Mouse (Mus musculus): ENCODE results near the gene Baiap2l1.

The Baiap2l1 gene

GRCm38 (mm10) chr5:144258131-144258611, 99.7 kb downstream of the Baiap2l1 start:
- DNase-seq (ENCODE audit: low spot score in 2 of 2) = no peak

DNA sequence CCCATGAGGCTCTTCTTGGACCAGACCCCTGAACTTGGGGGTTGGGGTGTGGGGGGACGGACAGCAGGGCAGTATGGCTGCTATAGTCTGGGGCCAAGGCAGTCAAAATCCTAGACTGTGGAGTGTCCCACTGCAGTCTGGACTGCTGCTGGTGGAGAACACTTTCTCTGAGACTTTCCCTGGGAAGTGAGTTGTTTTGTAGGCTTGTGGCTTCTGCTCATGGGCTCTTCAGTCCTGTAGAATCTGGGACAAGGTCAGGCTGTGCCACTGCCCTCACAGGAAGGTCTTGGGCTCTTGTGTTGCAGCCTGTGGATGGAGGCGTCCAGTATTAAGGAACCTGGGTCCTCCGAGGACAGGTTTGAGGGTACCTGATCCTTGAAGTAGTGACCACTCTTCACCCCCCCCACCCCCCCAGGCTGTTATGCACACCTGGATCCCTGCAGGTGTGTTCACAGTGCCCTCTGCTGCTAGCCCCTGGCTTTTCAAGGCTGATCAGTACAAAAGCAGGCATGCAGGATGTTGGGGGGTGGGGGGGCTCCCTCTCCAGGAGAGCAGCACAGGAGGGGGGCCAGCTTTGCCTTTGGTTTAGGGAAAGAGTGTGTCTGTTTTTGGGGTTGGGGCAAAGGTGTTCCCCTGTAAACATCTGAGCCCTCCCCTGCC, 100.3 kb downstream of the Baiap2l1 start:
- DNase-seq (ENCODE audit: low spot score in 2 of 2) = no peak

DNA sequence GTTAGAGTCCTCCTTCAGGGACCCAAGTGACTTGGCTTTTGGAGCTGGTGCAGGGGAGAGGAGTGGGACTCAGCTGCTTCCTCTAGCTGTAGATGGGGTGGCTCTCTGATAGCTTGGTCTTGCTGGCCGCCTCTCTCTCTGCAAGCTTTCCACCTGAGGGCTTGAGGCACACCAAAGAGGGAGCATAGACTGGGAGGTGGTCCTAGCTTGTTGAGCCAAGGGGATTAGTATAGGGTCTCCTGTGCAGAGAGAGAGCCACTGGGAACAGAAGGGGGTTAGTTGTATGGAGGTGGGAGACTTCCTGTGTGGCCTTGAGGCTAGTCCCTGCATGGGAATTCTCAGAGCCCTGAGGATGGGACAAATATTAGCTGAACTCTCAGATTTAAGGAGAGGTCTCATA, 101.0 kb downstream of the Baiap2l1 start:
- DNase-seq (ENCODE audit: low spot score in 2 of 2) = no peak

DNA sequence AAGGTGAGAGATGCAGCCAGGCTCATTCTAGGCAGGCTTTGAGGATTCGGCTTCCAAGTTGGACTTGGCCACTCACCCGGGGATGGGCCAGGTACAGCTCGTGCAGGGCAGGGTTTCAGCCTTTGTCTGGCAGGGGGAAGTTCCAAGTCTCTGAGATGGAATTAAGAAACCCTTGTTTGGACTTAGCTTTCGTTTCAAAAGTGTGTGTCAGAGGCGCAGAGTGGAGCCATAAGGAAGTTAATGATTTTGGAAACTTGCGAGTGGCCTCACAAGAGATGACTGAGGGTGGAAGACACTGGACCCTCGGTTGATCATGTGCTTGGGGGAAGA, 101.4 kb downstream of the Baiap2l1 start:
- no peak for DNase-seq (ENCODE audit: low spot score in 2 of 2)

DNA sequence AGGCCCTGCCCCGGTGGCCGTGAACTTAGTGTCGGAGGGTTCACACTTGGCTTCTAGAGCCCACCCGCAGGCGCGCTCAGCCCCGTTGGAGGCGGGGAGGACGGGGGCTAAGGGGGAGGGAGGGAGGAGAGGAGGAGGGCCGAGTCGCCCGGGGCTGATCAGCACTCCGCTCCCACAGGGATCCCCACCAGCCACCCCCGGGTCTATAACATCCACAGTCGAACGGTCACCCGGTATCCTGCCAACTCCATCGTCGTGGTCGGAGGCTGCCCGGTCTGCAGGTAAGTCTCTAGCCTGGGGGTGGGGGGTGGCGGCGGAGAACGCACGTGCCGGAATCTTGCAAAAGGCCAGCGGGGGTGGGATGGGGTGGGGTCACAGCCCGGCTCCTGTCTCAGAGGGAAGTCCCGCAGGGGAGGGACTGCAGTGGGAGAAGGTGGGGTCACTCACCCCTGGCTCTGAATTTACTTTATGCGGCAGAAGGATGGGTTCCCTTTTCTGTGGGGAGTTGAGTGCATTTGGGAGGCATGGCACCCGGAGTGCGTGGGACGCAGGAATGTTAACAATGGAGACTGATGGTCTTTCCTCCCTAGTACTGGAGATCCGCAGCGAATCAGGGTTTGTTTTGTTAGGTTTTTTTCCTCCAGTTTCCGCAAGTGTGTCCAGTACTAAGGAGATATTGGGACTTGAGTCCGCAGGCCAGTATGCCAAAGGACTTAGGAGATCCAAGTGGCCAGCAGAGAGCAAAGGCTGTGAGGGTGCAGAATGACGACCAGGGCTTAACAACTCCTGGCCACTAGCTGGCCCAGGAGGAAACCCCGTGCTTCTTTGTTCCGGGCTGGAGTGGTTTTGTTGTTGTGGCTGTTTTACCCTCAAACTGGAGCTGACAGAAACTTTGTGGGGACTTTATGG, 102.0 kb downstream of the Baiap2l1 start:
- DNase-seq (ENCODE audit: low spot score in 2 of 2) = peak; percentile 41 to 42

GRCm38 (mm10) chr5:144254811-144255631, 102.9 kb downstream of the Baiap2l1 start:
- peak; percentile 77 for DNase-seq (ENCODE audit: low spot score in 2 of 2)

GRCm38 (mm10) chr5:144254122-144254810, 103.6 kb downstream of the Baiap2l1 start:
- DNase-seq (ENCODE audit: low spot score in 2 of 2) = no peak

GRCm38 (mm10) chr5:144253212-144253611, 104.7 kb downstream of the Baiap2l1 start:
- no peak for DNase-seq (ENCODE audit: low spot score in 2 of 2)

GRCm38 (mm10) chr5:144251876-144252577, 105.9 kb downstream of the Baiap2l1 start:
- DNase-seq (ENCODE audit: low spot score in 2 of 2) = no peak

- no peak for DNase-seq (ENCODE audit: low spot score in 2 of 2)
Observed at GRCm38 (mm10) chr5:144249871-144250270, 108.0 kb downstream of the Baiap2l1 start.

GRCm38 (mm10) chr5:144247906-144248585, 109.9 kb downstream of the Baiap2l1 start:
- DNase-seq (ENCODE audit: low spot score in 2 of 2) = no peak

- DNase-seq (ENCODE audit: low spot score in 2 of 2) = no peak
Observed at GRCm38 (mm10) chr5:144247307-144247706, 110.6 kb downstream of the Baiap2l1 start.

GRCm38 (mm10) chr5:144246669-144247068, 111.2 kb downstream of the Baiap2l1 start:
- DNase-seq (ENCODE audit: low spot score in 2 of 2) = no peak

- DNase-seq (ENCODE audit: low spot score in 2 of 2) = no peak
Observed at GRCm38 (mm10) chr5:144245592-144245991, 112.3 kb downstream of the Baiap2l1 start.

- no peak for DNase-seq (ENCODE audit: low spot score in 2 of 2)
Observed at GRCm38 (mm10) chr5:144243901-144244487, 113.9 kb downstream of the Baiap2l1 start, which contains the start of gene Bri3. TSS of gene Bri3 (plus strand) at chr5:144244437.

DNA sequence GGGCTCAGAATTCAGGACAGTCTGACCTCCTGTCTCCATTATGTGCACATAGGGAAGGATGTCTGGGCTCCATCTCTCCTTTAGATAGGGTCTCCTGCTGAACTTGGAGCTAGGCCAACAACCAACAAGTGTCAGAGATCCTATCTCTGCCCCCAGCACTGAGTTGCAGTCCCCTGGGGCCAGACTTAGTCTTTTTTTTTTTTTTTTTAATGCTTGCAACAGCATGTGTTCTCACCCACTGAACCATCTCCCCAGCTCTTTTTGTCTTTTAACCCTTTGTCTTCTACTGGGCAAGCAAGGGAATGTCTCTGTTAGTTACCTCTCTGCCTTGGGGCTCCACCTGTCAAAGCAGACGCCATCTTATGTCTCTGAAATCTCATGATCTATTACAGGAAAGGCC, 118.9 kb downstream of the Baiap2l1 start:
- DNase-seq (ENCODE audit: low spot score in 2 of 2) = no peak

DNA sequence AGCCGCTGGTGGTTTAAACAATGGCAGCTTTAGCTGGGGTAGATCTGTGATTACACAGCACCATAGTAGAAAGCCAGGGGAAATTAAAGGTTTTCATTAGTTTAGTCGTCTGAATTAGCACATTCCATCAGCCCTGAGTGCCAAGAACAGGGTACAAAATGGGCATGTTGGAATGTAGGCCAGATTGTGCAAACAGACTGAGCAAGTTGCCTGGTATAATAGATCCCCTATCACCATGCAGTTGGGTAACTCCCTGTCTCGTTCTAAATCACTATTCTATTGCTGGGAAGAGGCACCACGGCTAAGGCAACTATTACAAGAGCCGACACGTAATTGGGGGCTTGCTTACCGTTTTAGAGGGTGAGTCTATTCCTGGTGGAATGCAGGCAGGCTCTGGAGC, 123.2 kb downstream of the Baiap2l1 start:
- no peak for DNase-seq (ENCODE audit: low spot score in 2 of 2)

DNA sequence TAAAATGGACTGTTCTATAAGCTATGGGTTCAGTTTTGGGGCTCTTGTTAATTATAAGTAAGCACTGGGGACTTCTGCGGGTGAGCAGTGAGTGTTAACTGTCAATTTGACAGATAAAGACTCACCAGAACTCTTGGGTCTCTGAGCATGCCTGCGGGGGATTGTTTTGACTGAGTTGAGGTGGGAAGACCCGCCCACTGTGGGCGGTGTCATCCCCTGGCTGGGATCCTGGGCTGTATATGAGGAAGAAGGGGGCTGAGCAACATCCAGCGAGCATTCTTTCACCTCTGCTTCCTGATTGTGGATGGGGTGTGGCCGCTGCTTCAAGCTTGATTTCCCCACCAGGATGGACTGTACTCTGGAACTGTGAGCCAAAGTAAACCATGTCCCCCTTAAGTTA, 123.7 kb downstream of the Baiap2l1 start:
- DNase-seq (ENCODE audit: low spot score in 2 of 2) = no peak

DNA sequence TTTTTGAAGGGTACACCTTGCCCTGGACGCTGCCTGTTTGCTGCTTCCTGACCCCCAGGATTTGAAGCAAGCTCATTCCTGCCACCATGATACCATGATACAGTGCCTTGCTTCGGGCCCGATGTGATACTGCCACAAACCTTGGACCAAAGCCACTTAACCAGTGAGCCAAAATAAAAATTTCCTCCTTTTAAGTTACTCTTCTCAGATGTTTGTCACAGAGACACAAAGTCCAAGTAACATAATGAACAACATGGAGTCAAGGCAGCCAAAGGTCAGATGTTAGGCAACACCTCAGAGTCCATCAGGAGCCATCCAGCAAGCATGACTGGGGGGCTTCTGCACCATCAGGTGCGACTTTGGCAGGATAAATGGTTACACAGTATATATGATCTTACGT, 125.4 kb downstream of the Baiap2l1 start:
- DNase-seq (ENCODE audit: low spot score in 2 of 2) = no peak

GRCm38 (mm10) chr5:144231410-144231809, 126.5 kb downstream of the Baiap2l1 start:
- no peak for DNase-seq (ENCODE audit: low spot score in 2 of 2)

Measured in frontal cortex, postnatal 10 days (tissue).